Mouse (Mus musculus): Measurements from ENCODE around the gene Srrm3. TPM values are rescaled to one million over a fixed set of nuclear protein-coding genes. Genes with fewer than 3 reads are reported as not detected.

Gene Srrm3
- 2.7 and 4.3 TPM in 2 replicates for total RNA-seq (2021)
- long read RNA-seq, experiment 1, partial matches to known transcripts: 2 of 3 reads
- long read RNA-seq, experiment 1, other reads (novel, unspliced or antisense): 1 of 3 reads
- long read RNA-seq, experiment 2: 0 reads

DNA sequence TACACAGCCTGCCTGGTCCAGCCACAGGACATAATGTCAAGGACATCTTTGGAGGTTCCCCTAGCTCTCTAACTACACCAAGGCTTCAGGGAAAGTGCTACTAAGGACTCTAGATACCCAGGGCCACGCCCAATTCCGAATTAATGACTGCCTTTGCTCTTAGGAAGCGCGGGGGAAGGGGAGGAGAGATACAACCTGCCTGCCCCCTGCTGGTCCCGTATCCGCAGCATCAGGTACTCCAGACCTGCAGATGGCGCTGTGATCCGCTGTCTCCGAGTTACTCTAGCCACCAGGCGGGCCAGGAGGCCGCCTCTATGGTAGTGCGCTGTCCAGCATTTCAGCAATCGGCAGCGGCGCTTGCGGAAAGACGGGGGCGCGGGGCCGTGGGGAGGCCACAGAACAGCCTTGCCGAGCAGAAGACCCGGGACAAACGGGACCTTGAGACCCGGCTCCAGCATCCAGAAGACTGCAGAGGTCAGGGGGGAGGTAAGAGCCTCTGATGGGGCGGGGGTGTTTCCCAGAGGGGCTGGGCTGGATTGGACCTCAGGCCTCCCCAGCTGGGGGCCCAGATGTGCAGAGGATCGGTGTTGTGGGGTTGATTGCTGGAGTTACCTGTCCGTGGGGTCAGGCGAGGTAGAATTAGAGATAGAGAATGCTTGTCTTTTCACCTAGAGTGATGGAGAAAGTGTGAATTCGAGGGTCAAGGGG lies at the start of gene Srrm3:
Gene Srrm3, plus strand, starts transcription at position 336 of the 708 bp plus-strand sequence.
- DNase-seq: peak; percentile 95

DNA sequence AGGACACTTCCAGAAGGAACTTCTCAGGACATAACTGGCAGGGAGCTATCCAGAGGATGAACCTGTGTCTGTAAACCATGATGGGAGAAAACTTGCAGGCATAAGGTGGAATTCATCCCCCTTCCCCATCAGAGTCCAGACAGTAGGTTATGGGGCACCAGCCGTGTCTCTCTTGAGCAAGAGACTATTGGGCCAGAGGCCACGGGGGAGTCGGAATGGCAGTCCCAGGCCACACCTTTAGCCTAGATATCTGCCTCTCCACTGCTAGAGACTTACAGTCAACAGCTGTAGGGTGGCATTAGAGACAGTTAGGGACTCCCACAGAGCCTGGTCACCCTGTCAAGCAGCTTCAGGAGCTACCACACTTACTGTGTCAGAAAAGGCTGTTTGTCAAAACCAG lies 44.8 kb upstream of the Srrm3 start:
- peak; percentile 64 for DNase-seq

DNA sequence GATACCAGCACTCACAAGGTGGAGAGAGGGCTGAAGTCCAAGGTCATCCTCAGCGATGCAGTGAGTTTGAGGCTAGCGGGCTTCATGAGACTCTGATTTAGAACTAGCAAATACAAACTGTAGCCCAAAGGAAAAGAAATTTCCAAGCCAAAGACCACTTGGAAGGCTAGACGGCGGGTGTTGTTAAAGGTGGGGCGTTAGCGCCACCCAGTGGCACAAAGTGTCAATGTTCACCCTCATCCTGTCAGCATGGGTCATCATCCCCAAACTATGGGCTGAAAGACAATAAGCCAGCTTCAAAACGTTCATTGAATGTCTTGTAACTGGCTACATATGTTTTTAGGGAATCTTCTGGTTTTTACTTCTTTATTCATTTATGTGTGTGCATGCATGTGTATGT lies 43.2 kb upstream of the Srrm3 start:
- DNase-seq: peak; percentile 82

DNA sequence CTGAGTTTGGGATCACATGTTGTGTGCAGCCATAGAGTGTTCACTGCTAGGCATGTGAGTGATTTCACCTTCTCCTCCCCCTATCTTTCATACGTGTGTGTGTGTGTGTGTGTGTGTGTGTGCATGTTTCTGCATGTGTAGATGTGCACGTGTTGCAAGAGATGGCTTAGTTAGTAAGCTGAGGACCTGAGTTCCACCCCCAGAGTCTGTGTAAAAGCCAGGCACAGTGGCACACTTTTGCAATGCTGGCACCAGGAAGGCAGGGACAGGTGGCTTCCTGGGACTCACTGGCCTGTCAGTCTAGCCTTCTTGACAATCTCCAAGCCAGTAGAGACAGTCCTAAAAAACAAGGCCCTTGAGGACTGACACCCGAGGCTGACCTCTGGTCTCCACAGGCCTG lies 41.7 kb upstream of the Srrm3 start:
- DNase-seq: no peak

DNA sequence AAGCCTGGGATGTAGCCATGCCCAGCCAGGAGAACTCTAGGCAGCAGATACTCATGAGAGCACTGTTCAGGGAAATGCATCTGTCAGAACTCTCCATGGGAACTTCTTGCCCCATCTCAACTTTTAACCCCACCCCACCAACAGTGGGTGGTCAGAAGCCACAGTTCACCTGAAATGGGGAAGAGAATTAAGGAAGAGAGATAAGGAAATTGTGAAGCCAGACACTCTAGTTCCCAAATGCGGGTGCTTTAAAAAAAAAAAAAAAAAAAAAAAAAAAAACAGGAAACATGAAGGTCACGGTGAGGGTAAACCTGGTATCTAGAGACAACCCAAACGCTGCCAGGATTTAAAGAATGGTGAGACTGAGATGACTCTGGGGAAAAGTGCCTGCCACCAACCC lies 34.2 kb upstream of the Srrm3 start:
- no peak for DNase-seq

DNA sequence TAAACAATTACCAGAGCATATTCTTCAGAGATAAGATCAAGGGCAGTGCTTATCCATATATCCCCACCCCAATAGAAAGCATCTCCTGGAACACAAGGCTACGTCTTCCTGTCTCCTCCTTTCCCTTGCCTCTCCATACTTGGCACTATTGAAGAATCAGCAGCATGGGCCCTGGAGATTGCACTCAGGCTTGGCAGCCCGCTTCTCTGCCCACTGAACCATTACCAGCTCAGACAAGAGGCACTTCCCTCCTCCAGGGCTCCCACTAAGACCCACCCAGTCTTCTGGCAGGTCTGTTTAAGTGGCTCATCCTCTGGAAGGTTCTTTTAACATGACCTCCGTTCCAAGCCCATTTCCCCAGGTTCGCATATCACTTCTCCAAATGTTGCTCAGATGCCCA lies 30.1 kb upstream of the Srrm3 start:
- no peak for DNase-seq

DNA sequence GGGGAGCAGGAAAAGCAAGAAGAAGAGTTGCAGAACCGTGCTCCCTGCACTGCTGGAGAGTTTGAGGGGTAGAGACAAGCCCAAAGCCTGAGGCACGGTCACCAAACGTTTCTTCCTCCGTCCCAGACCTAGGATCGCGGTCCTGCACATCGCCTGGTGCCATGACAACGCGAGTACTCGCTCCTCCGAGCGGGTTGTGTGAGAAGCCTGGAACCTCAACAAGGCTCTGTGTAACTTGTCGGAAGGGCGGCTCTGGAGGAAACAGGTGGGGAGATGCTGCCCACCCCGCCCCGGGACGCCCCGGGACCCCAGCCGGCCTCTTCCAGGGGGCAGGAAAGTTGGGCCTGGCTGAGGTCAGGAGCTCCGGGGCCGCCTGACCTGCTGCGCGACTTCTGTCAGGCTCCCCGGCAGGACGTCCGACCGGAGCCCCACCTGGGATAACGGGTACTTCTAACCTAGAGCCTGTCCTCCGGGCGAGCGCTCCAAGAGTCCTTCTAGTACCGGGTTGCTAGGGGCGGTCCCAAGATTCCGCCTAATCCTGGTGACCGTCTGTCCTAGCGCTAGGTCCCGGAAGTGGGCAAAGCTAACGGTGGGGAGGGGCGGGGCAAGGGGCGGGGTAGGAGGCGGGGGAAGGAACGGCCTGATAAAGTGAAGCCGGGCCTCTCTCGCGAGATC lies 28.8 kb upstream of the Srrm3 start, which contains the start of gene Styxl1:
Gene Styxl1, minus strand, starts transcription at position 590 of the 675 bp plus-strand sequence.
- peak; percentile 68 for DNase-seq

DNA sequence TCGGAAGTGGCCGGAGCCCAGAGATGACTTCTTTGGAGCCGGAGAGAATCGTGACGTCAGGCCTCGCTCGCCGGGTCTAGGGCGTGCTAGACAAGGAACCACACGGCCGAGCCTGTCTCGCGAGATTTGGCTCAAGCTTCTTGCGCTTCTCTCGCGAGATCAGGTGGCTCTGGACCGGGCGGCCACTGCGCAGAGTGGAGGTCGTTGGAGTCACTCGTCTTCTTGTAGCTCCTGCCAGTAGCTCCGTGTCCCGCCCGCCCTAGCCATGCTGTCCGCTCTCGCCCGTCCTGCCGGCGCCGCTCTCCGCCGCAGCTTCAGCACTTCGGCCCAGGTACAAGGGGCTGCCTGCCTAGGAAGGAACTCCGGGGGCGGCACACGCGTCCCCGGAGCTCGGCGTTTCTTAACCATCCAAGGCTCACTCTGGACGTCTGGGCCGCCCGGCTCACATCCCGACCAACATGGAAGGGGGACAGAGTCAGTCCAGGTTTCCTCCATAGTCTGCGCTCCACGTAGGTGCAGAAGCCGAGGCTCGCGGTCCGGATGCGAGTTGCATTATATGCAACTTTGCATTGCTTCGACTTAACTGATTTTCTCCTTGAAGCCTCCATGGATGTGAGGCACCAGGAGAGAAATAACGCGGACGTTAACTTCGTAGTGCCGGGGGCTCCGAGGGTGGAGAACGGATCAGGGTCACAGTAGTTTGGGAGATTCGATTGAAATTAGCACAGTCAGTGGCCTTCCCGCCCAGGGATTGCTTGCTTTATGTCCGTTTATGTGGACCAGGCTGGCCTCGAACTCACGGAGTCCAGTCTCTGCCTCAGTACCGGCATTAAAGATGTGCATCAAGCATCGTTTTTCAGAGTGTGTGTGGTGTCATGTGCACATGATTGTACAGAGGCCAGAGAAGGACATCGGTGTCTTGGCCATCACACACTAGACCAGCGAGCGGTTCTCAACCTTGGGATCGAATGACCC lies 27.9 kb upstream of the Srrm3 start, which contains the start of gene Mdh2:
Gene Mdh2, plus strand, starts transcription at position 10 of the 975 bp plus-strand sequence.
- DNase-seq: peak; percentile 100

DNA sequence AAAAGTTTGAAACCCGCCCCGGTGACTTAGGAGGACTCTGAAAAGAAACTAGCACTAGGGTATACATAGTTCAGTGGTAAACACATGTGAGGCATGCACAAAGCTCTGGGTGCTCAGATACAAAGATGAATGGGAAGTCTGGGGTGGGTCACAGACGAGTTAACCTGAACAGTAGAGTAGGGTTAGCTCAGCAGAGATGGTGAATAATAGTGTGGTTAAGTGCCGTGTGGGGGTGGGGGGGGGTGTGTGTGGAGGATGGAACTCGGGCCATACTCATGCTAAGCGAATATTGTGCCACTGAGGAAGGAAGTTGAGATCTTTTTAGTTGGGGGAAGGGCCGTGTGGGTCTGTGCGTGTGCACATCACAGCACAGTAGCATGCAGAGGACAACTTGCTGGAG lies 26.4 kb upstream of the Srrm3 start:
- DNase-seq: no peak

DNA sequence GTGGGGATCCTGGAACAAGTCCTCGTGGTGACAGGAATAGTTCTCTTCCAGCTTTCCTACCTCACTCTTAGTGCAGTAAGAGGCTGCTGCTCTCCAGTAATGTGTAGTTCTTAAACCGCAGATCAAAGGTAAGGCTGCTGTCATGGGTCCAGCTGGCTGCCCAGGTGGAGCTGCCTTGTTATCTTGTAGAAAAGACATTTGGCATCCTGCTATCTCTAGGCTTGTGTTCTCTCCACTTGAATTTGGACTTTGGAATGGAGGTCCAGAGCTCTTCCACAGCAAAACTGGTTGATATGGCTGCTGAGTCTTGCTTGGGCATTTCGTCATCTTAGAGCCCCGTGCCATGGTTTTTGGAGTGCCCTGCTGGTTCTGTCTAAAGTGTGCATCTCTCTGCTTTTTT lies 23.8 kb upstream of the Srrm3 start:
- DNase-seq: no peak

DNA sequence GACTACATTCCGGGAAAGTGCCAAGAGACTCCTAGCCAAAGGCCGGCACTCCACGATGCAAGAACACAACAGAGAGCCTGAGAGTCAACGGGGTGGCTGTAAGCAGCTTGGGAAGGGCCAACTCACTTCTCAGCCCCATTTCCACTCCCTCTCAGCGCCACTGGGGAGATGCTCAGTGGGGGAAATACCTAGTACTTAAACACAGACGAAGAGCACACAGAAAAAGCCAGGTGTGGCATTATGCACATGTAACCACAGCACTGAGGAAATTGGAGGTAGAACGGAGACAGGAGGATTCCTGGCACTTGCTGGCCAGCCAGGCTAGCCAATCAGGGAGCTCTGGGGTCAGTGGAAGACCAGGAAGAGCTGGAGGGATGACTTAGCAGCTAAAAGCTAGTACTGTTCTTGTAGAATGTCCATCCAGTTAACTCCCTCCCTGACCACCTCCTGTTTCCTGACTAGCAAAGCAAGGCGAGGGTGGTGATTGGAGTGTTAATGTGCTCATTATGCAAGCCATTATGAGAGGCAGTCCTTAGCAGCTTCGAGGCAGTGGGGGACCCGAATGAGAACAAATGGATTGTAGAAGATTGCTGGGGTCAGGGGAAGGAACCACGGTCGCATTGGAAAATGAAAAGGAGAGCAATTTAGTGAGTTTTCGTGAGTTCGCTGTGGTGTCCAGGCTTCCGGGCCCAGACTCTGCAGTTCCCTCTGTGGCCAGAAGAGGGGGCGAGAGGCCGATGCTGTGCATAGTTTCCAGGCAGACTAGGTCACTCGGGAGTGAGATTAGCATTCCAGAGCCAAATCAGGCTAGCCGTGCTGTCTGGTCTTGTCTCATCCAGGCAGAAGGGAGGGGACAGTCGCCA lies 12.5 kb upstream of the Srrm3 start:
- peak; percentile 93 for DNase-seq

DNA sequence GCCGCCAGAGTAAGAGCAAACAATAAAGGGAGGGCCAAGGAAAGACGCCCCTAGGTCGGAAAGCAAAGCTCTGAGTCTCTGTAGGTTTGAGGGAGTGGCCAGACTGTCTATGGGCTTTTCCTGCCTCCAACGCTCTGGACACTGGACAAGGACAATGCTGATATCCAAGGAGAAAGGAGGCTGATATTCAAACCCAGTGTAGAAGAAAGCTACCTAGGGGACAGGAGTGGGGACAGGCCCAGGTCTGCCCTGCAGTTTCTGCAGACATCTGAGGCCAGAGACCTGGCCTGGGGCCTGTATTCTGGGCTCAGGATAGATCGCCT lies 11.9 kb upstream of the Srrm3 start:
- no peak for DNase-seq

DNA sequence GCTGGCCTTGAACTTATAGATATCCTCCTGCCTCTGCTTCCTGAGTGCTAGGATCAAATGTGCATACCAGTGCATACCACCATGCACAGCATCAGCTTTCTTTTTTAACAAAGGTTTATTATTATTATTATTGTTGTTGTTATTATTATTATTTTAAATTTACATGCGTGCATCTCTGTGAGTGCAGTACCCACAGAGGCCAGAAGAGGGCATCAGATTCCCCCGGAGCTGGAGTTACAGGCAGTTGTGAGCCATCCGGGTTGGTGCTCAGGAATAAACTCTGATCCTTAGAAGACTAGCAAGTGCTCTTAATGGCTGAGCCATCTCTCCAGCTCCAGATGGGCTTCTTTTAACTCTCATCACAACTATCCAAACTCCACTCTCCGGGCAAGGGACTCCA lies 6.9 kb upstream of the Srrm3 start:
- peak; percentile 51 for DNase-seq

DNA sequence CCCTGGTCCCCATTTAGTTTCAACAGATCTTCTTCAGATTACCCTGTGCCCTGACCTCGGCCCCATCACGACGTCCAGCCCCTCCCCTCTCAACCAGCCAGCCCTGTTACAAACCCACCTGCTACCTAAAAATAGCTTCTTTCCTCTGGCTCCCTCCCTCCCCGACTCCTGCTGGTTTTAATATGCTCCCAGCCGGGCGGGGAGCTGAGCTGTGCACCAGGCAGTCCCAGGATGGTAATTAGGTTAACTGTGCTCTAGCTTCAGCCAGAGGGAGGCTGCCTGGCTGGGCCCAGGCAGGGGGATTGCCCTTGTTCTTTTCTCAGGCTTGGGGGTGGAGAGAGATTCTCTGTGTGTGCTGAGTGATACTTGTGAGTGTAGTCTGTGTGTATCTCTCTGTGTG lies 5.8 kb upstream of the Srrm3 start:
- peak; percentile 25 for DNase-seq

DNA sequence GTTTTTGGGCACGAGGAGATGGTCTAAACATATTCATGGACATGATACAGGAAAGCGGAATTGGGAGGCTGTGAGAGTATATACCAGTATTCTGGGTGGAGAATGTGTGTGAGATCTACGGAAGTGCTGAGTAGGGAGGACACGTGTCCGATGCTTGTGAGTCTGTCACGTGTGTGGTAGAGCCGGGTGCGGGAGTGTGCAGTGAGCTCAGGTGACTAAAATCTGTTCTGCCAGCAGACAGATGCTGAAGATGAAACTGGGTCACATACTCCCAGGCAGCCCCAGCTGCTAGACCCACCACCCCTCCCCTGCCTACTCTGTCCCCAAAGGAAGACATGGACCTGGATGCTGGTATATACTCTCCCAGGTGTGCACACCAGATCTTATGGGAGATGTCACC lies 4.0 kb upstream of the Srrm3 start:
- no peak for DNase-seq

DNA sequence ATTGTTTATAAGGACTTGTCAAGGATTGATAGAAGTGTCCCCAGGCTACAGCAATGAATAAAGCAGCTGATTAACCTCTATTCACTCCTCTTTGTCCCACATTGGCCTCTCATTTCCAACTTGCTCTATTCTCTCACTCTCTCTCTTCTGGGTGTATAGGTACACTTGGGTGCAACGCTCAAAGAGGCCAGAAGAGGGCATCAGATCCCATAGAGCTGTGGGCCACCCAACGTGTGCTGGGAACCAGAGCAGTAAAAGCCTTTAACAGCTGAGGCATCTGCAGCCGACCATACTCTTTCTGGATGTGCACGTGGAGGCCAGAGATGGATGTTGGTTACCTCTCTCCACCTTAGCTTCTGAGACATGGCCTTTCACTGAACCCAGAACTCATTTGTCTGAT lies 3.6 kb upstream of the Srrm3 start:
- DNase-seq: no peak

DNA sequence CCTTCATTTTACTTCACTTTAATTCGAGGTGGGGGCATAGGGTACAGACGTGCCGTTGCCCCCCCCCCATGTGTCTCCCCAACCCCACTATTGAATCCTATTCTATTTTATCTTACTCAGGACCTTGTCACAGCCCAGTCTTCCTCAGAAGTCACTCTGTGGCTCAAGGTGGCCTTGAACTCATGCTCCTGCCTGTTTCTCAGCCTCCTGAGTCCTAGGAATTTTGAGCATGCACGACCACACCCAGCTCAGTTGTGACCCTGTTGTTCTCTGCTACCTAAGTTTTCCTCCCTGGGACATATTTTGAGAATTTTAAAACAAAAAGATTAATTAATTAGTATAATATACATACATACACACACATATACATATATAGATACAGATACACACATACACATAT lies 3.0 kb upstream of the Srrm3 start:
- no peak for DNase-seq

DNA sequence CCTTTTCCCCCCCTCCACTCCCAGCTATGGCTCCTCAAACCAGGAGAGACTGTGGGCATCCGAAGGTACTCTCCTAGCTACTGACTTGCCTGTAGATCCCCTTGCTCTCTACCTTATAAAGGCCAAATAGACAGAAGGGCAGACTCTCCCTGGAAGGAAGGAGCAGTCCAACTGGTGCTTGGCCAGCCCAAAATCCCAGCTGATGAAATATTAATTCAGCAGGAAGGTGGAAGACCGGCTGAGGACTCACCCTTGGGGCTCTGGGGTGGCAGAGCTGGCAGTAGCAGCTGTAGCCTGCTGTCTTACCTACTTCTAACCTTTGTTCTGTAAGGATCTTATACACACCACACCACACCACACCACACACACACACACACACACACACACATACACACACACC lies 2.0 kb upstream of the Srrm3 start:
- DNase-seq: no peak

DNA sequence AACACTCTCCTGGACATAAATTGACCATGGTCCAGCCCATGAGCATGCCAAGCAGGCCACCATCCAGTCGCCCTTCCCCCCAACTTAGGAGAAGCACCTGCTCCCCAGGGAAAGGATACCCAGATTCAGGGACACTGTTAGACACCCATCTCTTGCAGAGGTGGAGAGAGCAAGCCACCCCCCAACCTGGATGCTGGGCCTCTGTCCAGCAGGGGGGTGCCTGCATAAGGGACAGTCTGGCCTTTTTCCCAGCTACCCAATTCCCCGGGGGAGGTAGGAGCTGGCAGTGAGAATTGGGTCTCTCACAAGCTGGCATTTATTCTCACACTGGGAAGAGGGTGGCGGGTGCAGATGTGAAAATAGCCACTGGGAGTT lies 560 bp downstream of the Srrm3 start:
- peak; percentile 22 for DNase-seq

DNA sequence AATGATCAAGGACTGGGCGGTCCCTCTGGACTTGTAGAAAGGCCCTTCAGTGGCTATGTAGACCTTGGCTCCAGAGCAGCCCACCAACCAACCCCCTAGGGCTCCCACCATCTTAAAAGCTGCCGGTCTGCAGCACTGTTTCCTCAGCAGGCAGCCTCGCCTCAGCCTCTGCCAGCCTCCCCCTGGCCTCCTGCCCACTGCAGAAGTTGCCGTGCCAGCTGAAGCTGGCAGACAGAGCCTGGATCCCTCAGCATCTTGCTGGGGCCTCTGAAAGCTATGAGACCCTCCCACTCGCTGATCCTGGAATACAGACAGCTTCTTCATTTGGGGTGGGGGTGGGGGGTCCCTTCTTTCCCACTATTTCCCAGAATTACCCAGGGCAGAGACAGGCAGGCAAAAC lies 6.3 kb downstream of the Srrm3 start:
- peak; percentile 68 for DNase-seq

DNA sequence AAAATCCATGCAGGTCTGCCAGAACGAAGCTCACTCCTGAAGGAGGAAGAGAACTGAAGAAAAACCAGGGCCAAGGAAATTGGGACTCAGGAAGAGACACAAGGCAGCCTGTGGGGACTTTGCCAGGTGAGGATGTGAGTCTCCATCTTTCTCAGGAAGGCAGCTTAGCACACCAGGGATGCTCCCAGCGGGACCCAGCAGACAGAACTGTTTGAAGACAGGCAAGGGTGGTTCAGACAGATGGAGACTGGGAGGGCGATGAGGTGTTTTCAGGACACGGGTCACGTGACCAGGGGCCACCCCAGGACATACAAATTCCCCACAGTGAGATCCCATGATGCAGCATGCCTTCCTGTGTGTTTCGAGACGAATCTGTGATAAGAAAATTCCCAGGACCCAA lies 11.8 kb downstream of the Srrm3 start:
- no peak for DNase-seq
